Mouse (Mus musculus) limb, embryonic 14.5 days (tissue): ENCODE measurements around the gene Ggn. TPM values are rescaled to one million over a fixed set of nuclear protein-coding genes. Genes with fewer than 3 reads are reported as not detected.

Experiments
- ATAC-seq: fragments of 200-750 bp; cut with Nextera tagmentation; 2 replicates; pipeline ENCODE4 v1.8.0; 2017; ENCODE audit warnings: low read depth, moderate number of reproducible peaks, moderate TSS enrichment; ENCODE audit not compliant: low FRiP score
- DNase-seq: peaks from one replicate; pipeline ENCODE4 v3.0.0-alpha.2; 2015; ENCODE audit warnings: low spot score
- H3K27ac ChIP-seq: fragments of 300-500 bp; sonication (generic); replicated peaks from 2 replicates; pipeline ENCODE4 v1.5.1; 2014; ENCODE audit warnings: low read depth, mild to moderate bottlenecking, low read length, moderate library complexity, mixed read lengths
- H3K27me3 ChIP-seq: fragments of 300-500 bp; sonication (generic); 2 replicates; pipeline ENCODE4 v1.6.1; 2014; ENCODE audit warnings: low read length, mixed read lengths; ENCODE audit not compliant: control insufficient read depth, insufficient read depth
- H3K36me3 ChIP-seq: fragments of 300-500 bp; sonication (generic); 2 replicates; pipeline ENCODE4 v1.6.1; 2014; ENCODE audit warnings: mild to moderate bottlenecking, low read length, moderate library complexity, mixed read lengths; ENCODE audit not compliant: control insufficient read depth, insufficient read depth
- H3K4me1 ChIP-seq: fragments of 300-500 bp; sonication (generic); 2 replicates; pipeline ENCODE4 v1.6.1; 2014; ENCODE audit warnings: antibody characterized with exemption, low read length, mixed read lengths; ENCODE audit not compliant: control insufficient read depth, insufficient read depth
- H3K4me2 ChIP-seq: fragments of 300-500 bp; sonication (generic); replicated peaks from 2 replicates; pipeline ENCODE4 v1.6.1; 2014; ENCODE audit warnings: low read depth, mild to moderate bottlenecking, low read length, moderate library complexity; ENCODE audit not compliant: severe bottlenecking
- H3K4me3 ChIP-seq: fragments of 300-500 bp; sonication (generic); replicated peaks from 2 replicates; pipeline ENCODE4 v1.5.1; 2014; ENCODE audit warnings: low read length
- H3K9ac ChIP-seq: fragments of 300-500 bp; sonication (generic); 2 replicates; pipeline ENCODE4 v1.6.1; 2014; ENCODE audit warnings: mild to moderate bottlenecking, low read depth, low read length, moderate library complexity; ENCODE audit not compliant: severe bottlenecking
- H3K9me3 ChIP-seq: fragments of 300-500 bp; sonication (generic); 2 replicates; pipeline ENCODE4 v1.6.1; 2016; ENCODE audit warnings: low read length; ENCODE audit not compliant: control insufficient read depth
- POLR2A ChIP-seq: fragments of 200-500 bp; IDR thresholded peaks from 2 replicates; pipeline ENCODE4 v1.8.0; 2012; ENCODE audit warnings: inconsistent platforms, mild to moderate bottlenecking, moderate library complexity, borderline replicate concordance; ENCODE audit not compliant: insufficient read depth, insufficient read length; ENCODE audit errors: extremely low read depth
- WGBS: fragments of 180-500 bp; shearing (Covaris S2); extraction: QIAGEN DNeasy Blood & Tissue Kit; methylation state at CpG from one replicate; pipeline ENCODE4 v1.1.7; 2014; 5-methylcytosine and 5-hydroxymethylcytosine counted together
- polyA plus RNA-seq, 2 experiments: library from polyadenylated mRNA; depleted of rRNA in 1 of 2; stranded (reverse) in 1 of 2; unstranded in 1 of 2; fragments of >200 nt; fragmentation: Nextera tagmentation in 1 of 2; extraction: Ambion mirVana in 1 of 2; gene quantifications; 2 replicates each; pipeline versions ENCODE4 v1.2.1 to v1.2.3; 2012 to 2014

Ggn gene
- polyA plus RNA-seq, 2 experiments = 0.45 to 0.91 TPM

- Histone ChIP-seq H3K27me3 (peaks cover 18% of the 10 kb centered on the region), H3K36me3 (peaks cover 23% of the 10 kb centered on the region), H3K4me3 (no peak overlapping the region), H3K9ac (no peak overlapping the region), H3K4me1 (peaks cover 7% of the 10 kb centered on the region; the same call in 1 of the 2 replicates), H3K9me3 (no peaks in the 10 kb centered on the region), H3K27ac (no peak overlapping the region), H3K4me2 (no peak overlapping the region)
- DNase-seq = no peak
- TF ChIP-seq POLR2A = no peak
- WGBS = 16% methylated on average over 9 of the region's 9 CpGs
- no peak for ATAC-seq
These were observed 7.1 kb upstream of the Ggn start for GRCm38 (mm10) chr7:29162750-29163525.

- no peak overlapping the region for H3K9ac ChIP-seq
- no peak for TF ChIP-seq POLR2A
These were observed 2.4 kb upstream of the Ggn start for GRCm38 (mm10) chr7:29167656-29168055.

DNA sequence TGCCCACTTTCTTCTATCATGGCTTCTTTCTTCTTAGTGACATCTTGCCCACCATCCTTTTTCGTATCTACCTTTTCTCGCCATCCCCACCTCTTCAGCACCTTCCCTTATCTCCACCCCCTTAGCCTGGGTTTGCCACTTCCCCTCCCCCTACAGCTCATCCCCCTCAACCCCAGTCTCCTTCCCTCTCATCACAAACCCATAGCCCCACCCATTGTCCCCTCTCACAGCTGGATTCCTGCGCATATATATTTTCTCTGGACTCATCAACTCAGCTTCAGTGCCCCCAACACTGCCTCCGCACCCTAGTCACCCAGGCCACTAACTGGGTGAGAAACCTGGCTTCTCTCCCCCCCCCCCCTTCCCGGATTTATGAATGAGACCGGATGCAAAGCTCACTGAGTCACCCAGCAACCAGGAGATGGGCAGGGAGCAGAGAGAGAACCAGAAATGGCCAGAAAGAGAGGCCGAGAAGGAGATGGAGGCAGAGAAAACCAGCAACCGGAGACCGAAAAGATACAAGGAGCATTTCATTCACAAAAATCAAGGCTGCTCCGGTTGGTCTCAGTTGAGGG is 1.8 kb upstream of the Ggn start:
- Histone ChIP-seq H3K9me3 (no peaks in the 10 kb centered on the region), H3K9ac (peak overlapping the region; percentile 62), H3K36me3 (0 out of 2 replicates have a peak, but pooled peaks cover 12% of the 10 kb centered on the region), H3K4me3 (peak overlapping the region; percentile 66), H3K4me2 (peak overlapping the region; percentile 86), H3K4me1 (peaks cover 21% of the 10 kb centered on the region), H3K27me3 (peaks cover 26% of the 10 kb centered on the region), H3K27ac (no peak overlapping the region)
- TF ChIP-seq POLR2A = no peak
- ATAC-seq = no peak
- WGBS = 7% methylated on average over 10 of the region's 10 CpGs
- no peak for DNase-seq

More at GRCm38 (mm10) chr7:29167656-29168055, 2.4 kb upstream of the Ggn start:
- Histone ChIP-seq H3K27ac (no peak overlapping the region), H3K4me2 (no peak overlapping the region; the same call in 1 of the 2 replicates), H3K9me3 (no peaks in the 10 kb centered on the region), H3K4me3 (0 out of 2 replicates have a peak overlapping the region, but pooled peaks have one; percentile 66), H3K27me3 (peaks cover 21% of the 10 kb centered on the region), H3K36me3 (0 out of 2 replicates have a peak, but pooled peaks cover 10% of the 10 kb centered on the region), H3K4me1 (peaks cover 23% of the 10 kb centered on the region)
- WGBS = 15% methylated on average over 17 of the region's 19 CpGs
- ATAC-seq (no peak), DNase-seq (no peak)

DNA sequence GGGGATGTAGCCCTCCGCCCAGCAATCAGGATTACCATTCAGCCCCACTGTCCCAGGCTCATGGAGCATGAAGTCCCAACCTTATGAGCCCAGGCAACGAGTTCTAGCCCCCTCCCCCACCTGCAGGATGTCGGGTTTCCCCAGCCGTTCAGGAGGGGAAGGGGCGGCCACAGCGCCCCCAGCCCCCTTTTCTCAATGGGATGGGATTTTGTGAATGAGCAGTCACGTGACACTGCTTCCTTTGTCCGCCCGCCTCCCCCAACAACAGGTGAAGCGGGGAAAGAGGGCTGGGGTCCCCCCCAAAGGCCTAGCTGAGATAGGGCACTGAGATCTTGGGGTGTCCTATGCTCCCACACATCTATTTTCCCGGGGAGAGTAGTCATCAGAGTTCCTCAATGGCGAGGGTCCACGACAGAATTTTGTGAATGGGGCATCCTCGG is 1.2 kb upstream of the Ggn start:
- no peak for ATAC-seq
- H3K9me3 ChIP-seq = no peaks in the 10 kb centered on the region
- peak overlapping the region; percentile 62 for H3K9ac ChIP-seq
- H3K4me1 ChIP-seq = peaks cover 20% of the 10 kb centered on the region
- H3K27ac ChIP-seq = 0 out of 2 replicates have a peak overlapping the region, but pooled peaks have one; percentile 43
- no peak for TF ChIP-seq POLR2A
- no peak for DNase-seq
- H3K36me3 ChIP-seq = peaks cover 18% of the 10 kb centered on the region
- H3K4me3 ChIP-seq = peak overlapping the region; percentile 66
- WGBS = 0% methylated on average over 10 of the region's 14 CpGs
- H3K4me2 ChIP-seq = peak overlapping the region; percentile 86
- H3K27me3 ChIP-seq = peaks cover 32% of the 10 kb centered on the region

DNA sequence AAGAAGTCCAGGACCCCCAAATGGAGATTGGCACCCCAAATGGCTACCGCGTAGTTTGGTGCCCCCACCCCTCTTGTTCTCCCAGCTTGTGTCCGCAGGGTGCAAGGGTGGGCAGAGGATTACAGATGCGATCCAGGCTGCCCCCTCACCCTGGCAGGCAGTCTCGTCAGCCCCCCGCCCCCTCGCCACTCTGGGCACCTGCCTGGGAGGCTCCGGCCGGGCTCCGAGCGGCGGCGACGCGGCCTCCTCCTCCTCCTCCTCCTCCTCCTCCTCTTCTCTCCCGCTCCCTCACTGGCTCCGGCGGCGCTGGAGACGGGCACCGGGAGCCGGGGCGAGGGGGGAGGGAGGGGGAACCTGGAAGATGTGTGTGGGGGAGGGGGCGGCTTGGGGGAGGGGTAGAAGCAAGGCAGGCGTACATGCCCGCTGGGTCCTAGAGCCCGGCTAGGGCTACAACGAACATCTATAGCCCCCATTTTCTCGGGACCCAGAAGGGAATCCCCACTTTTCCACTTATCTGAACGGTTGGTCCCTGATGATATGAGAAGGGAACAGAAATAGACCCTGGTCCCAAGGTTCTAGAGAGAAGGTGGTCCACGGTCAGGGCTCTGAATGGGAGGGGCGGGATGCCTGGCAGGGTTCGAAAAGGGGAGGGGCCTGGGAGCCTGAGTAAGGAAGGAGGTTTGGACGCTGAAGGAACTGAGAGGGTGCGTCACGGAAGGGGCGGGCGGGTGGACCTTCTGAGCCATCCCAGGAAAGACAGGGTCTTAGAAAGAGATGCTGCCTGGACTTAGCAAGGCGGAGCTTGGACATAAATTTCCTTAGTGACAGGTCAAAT is 562 bp upstream of the Ggn start:
- peaks cover 24% of the 10 kb centered on the region for H3K36me3 ChIP-seq
- H3K9me3 ChIP-seq = no peaks in the 10 kb centered on the region
- peak overlapping the region; percentile 66 for H3K4me3 ChIP-seq
- under 1% methylated on average over 30 of the region's 39 CpGs for WGBS
- peak overlapping the region; percentile 86 for H3K4me2 ChIP-seq
- H3K4me1 ChIP-seq = peaks cover 20% of the 10 kb centered on the region
- peak overlapping the region; percentile 62 for H3K9ac ChIP-seq
- 0 out of 2 replicates have a peak overlapping the region, but pooled peaks have one; percentile 43 for H3K27ac ChIP-seq
- H3K27me3 ChIP-seq = peaks cover 34% of the 10 kb centered on the region
- peak; percentile 88 for DNase-seq
- no peak for TF ChIP-seq POLR2A
- ATAC-seq = peak; percentile 89
